Mouse (Mus musculus) erythroid progenitor cell, adult 5-6 weeks (primary cell): ENCODE results near the gene Isoc2a. TPM values are rescaled to one million over a fixed set of nuclear protein-coding genes. Genes with fewer than 3 reads are reported as not detected.
A peak's percentile ranks its signal among the peaks of the same experiment; 100 is the strongest.

Experiments used
- ATAC-seq: replicated peaks from 2 replicates; pipeline ENCODE4 v1.8.0; 2016; ENCODE audit warnings: moderate number of reproducible peaks, mild to moderate bottlenecking, moderate TSS enrichment, inconsistent platforms; ENCODE audit not compliant: poor library complexity, low FRiP score, severe bottlenecking
- total RNA-seq, 2 experiments: library from RNA; stranded (forward) in 1 of 2; stranded (reverse) in 1 of 2; fragments of 150-400 nt in 1 of 2; fragments of 186-747, 209-891 nt in 1 of 2; gene quantifications; 2 replicates each; pipeline versions ENCODE4 v1.2.3 to v1.2.4; 2015 to 2017; ENCODE audit warnings: low replicate concordance in 2 of 2

The Isoc2a gene
- total RNA-seq, 2 experiments from 2014 or later: 1.8 TPM; not detected in 1

DNA sequence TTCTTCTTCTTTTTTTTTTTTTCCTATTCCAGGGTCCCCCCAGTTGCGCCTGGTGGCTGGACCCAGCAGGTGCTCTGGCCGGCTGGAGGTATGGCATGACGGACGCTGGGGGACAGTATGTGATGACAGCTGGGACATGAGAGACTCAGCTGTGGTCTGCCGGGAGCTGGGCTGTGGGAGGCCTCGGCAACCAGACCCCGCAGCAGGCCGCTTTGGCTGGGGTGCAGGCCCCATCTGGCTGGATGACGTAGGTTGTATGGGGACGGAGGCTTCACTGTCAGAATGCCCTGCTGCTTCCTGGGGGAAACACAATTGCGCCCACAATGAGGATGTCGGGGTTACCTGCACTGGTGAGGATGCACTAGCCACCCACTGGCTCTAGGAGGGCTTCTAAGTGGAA, 56.1 kb downstream of the Isoc2a start:
- no peak for ATAC-seq

DNA sequence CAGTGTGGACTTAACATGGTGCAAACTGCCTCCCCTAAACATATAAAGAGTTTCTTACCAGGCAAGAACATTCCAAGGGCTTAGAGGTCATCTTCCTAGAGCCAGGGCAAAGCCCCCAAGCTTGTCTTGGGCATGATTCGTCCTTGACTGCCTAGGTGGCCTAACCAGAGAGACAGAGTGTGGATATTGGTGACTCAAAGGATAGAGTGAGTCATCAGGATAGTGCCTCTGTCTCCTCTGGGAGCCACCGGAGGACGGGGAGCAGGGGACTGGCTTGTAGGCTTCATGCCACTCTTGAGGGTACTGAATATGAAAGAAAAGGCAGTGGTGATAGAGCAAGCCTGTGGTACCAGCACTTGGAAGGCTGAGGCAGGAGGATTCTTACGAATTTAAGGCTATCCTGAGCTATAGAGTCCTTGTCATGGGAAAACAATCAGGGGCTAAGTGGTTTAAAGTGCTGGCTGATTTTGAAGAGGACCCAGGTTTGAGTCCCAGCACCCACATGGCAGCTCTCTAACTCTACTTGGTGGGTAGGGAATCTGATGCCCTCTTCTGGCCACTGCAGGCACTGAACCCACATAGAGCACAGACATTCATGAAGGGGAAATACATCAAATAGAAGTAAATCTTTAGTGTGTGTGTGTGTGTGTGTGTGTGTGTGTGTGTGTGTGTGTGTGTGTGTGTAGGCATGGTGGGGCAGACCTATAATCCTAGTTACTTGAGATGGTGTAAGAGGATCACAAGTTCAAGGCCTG, 57.4 kb downstream of the Isoc2a start:
- no peak for ATAC-seq

DNA sequence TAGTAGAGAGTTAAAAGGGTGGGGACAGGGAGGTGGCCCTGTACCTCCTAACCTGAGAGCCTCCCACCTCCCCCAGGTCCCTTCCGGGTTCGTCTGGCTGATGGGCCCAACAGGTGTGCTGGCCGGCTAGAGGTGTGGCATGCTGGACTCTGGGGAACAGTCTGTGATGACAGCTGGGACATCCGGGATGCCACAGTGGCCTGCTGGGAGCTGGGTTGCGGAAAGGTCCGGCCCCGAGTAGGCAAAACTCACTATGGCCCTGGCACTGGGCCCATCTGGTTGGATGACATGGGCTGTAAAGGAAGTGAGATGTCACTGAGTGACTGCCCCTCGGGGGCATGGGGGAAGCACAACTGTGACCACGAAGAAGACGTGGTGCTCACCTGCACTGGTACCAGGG, 59.9 kb downstream of the Isoc2a start:
- no peak for ATAC-seq

DNA sequence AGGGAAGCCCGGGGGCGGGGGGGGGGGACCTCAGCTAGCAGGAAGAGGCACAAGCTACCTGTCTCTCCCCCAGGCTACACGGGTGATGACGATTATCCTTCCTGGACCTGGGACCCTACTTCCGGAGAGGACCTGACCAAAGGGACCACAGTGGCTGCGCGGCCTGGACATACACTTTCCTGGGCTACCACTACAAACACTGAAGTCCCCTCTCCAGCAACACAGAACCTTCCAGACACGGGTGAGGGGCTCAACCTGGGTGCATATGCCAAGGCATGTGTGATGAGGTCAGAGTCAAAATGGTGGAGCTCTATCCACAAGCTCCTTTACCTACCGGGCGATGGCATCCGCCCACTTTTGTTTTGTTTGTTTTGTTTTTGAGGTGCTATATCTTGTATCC, 60.4 kb downstream of the Isoc2a start:
- ATAC-seq: no peak

DNA sequence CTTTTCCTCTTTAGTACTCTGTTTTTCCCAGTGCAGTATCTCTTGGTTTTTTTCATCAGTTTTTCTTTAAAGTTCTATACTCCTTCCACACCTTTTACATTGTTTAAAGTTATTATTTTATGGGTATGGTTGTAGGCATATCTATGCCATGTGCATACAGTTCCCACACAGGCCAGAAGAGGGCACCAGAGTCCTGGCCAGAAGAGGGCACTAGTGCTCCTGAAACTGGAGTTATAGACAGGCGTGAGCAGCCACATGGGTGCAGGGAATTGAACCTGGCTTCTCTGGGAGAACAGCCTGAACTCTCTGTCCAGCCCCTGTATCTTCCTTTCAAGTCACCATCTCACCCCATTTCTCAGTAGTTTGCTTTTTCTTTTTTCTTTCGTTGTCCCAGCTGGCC, 61.5 kb downstream of the Isoc2a start:
- ATAC-seq: peak; percentile 67; the same call in 1 of the 2 replicates

DNA sequence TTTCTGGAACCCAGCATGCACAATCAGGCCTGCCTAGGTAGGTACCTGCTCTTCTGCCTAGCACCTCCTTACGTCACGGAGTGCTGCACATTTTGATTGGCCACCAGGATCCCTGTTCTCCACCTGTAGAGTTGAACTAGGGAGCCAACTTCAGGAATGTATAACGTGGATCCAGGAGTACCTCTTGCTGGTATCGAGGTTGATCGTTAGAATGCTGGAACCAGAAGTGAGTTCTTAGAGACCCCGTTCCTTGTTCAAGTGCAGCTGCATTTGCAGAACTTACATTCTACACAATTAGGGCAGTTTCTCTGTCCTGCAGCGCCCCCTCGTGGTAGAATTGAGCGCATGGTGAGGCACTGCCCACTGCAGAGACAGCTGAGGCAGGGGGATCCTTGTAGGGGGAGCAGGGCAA, 63.1 kb downstream of the Isoc2a start:
- peak; percentile 55 for ATAC-seq

- no peak for ATAC-seq
Observed at GRCm38 (mm10) chr7:4942673-4943072, 65.7 kb downstream of the Isoc2a start.

GRCm38 (mm10) chr7:4943223-4943815, 66.4 kb downstream of the Isoc2a start:
- ATAC-seq: peak; percentile 74

Other genes starting within 250 kb of the Isoc2a start
Only the 30 nearest of the 34 such genes appear.
- gene Hspbp1, start 192.1 kb upstream of the Isoc2a start, total RNA-seq (2015; ENCODE audit: low replicate concordance): 4.0 and 32.3 TPM in 2 replicates
- 2.8 and 3.2 TPM in 2 replicates for gene Hspbp1, start 192.1 kb upstream of the Isoc2a start, total RNA-seq (2017; ENCODE audit: low replicate concordance)
- gene Brsk1, start 186.5 kb upstream of the Isoc2a start, total RNA-seq (2015; ENCODE audit: low replicate concordance): not detected in 2 replicates
- not detected in 2 replicates for gene Brsk1, start 186.5 kb upstream of the Isoc2a start, total RNA-seq (2017; ENCODE audit: low replicate concordance)
- gene Tmem150b, start 151.9 kb upstream of the Isoc2a start, total RNA-seq (2015; ENCODE audit: low replicate concordance): 1.4 TPM in 1 of 2 replicates, not detected in the other
- 0.68 TPM in 1 of 2 replicates, not detected in the other for gene Tmem150b, start 151.9 kb upstream of the Isoc2a start, total RNA-seq (2017; ENCODE audit: low replicate concordance)
- gene Kmt5c, start 137.0 kb upstream of the Isoc2a start, total RNA-seq (2015; ENCODE audit: low replicate concordance): 24.9 and 33.1 TPM in 2 replicates
- 59.4 and 64.2 TPM in 2 replicates for gene Kmt5c, start 137.0 kb upstream of the Isoc2a start, total RNA-seq (2017; ENCODE audit: low replicate concordance)
- gene Cox6b2, start 124.1 kb upstream of the Isoc2a start, total RNA-seq (2015; ENCODE audit: low replicate concordance): 54.1 and 81.8 TPM in 2 replicates
- gene Cox6b2, start 124.1 kb upstream of the Isoc2a start, total RNA-seq (2017; ENCODE audit: low replicate concordance): 49.8 and 94.9 TPM in 2 replicates
- gene Fam71e2, start 105.9 kb upstream of the Isoc2a start, total RNA-seq (2015; ENCODE audit: low replicate concordance): not detected in 2 replicates
- gene Fam71e2, start 105.9 kb upstream of the Isoc2a start, total RNA-seq (2017; ENCODE audit: low replicate concordance): not detected in 2 replicates
- gene Il11, start 94.3 kb upstream of the Isoc2a start, total RNA-seq (2015; ENCODE audit: low replicate concordance): not detected in 2 replicates
- gene Il11, start 94.3 kb upstream of the Isoc2a start, total RNA-seq (2017; ENCODE audit: low replicate concordance): not detected in 2 replicates
- not detected in 2 replicates for gene Tmem190, start 94.2 kb upstream of the Isoc2a start, total RNA-seq (2015; ENCODE audit: low replicate concordance)
- gene Tmem190, start 94.2 kb upstream of the Isoc2a start, total RNA-seq (2017; ENCODE audit: low replicate concordance): not detected in 2 replicates
- gene Tmem238, start 87.5 kb upstream of the Isoc2a start, total RNA-seq (2015; ENCODE audit: low replicate concordance): 2.9 TPM in 1 of 2 replicates, not detected in the other
- 0.90 and 0.98 TPM in 2 replicates for gene Tmem238, start 87.5 kb upstream of the Isoc2a start, total RNA-seq (2017; ENCODE audit: low replicate concordance)
- 603 and 642 TPM in 2 replicates for gene Rpl28, start 84.3 kb upstream of the Isoc2a start, total RNA-seq (2015; ENCODE audit: low replicate concordance)
- 83.6 and 269 TPM in 2 replicates for gene Rpl28, start 84.3 kb upstream of the Isoc2a start, total RNA-seq (2017; ENCODE audit: low replicate concordance)
- 686 and 831 TPM in 2 replicates for gene Ube2s, start 64.6 kb upstream of the Isoc2a start, total RNA-seq (2015; ENCODE audit: low replicate concordance)
- 310 and 437 TPM in 2 replicates for gene Ube2s, start 64.6 kb upstream of the Isoc2a start, total RNA-seq (2017; ENCODE audit: low replicate concordance)
- not detected in 2 replicates for gene Shisa7, start 32.5 kb upstream of the Isoc2a start, total RNA-seq (2015; ENCODE audit: low replicate concordance)
- gene Shisa7, start 32.5 kb upstream of the Isoc2a start, total RNA-seq (2017; ENCODE audit: low replicate concordance): not detected in 2 replicates
- gene Isoc2b, start 6.9 kb upstream of the Isoc2a start, total RNA-seq (2015; ENCODE audit: low replicate concordance): not detected in 2 replicates
- 1.5 TPM in 1 of 2 replicates, not detected in the other for gene Isoc2b, start 6.9 kb upstream of the Isoc2a start, total RNA-seq (2017; ENCODE audit: low replicate concordance)
- gene Gm36210, start 29.4 kb downstream of the Isoc2a start, total RNA-seq (2015; ENCODE audit: low replicate concordance): not detected in 2 replicates
- gene Gm36210, start 29.4 kb downstream of the Isoc2a start, total RNA-seq (2017; ENCODE audit: low replicate concordance): not detected in 2 replicates
- gene Zfp628, start 38.1 kb downstream of the Isoc2a start, total RNA-seq (2015; ENCODE audit: low replicate concordance): 7.1 and 8.6 TPM in 2 replicates
- 4.6 and 11.6 TPM in 2 replicates for gene Zfp628, start 38.1 kb downstream of the Isoc2a start, total RNA-seq (2017; ENCODE audit: low replicate concordance)
- 2.9 TPM in 1 of 2 replicates, not detected in the other for gene Nat14, start 44.9 kb downstream of the Isoc2a start, total RNA-seq (2015; ENCODE audit: low replicate concordance)
- gene Nat14, start 44.9 kb downstream of the Isoc2a start, total RNA-seq (2017; ENCODE audit: low replicate concordance): 0.64 and 4.4 TPM in 2 replicates
- not detected in 2 replicates for gene Ssc5d, start 48.6 kb downstream of the Isoc2a start, total RNA-seq (2015; ENCODE audit: low replicate concordance)
- gene Ssc5d, start 48.6 kb downstream of the Isoc2a start, total RNA-seq (2017; ENCODE audit: low replicate concordance): not detected in 2 replicates
- gene Sbk2, start 87.3 kb downstream of the Isoc2a start, total RNA-seq (2015; ENCODE audit: low replicate concordance): not detected in 2 replicates
- not detected in 2 replicates for gene Sbk2, start 87.3 kb downstream of the Isoc2a start, total RNA-seq (2017; ENCODE audit: low replicate concordance)
- not detected in 2 replicates for gene Sbk3, start 94.0 kb downstream of the Isoc2a start, total RNA-seq (2015; ENCODE audit: low replicate concordance)
- gene Sbk3, start 94.0 kb downstream of the Isoc2a start, total RNA-seq (2017; ENCODE audit: low replicate concordance): not detected in 2 replicates
- gene Zfp579, start 119.0 kb downstream of the Isoc2a start, total RNA-seq (2015; ENCODE audit: low replicate concordance): 9.2 TPM in 1 of 2 replicates, not detected in the other
- 1.8 TPM in 1 of 2 replicates, not detected in the other for gene Zfp579, start 119.0 kb downstream of the Isoc2a start, total RNA-seq (2017; ENCODE audit: low replicate concordance)
- gene Zfp524, start 137.3 kb downstream of the Isoc2a start, total RNA-seq (2015; ENCODE audit: low replicate concordance): 4.7 and 16.3 TPM in 2 replicates
- gene Zfp524, start 137.3 kb downstream of the Isoc2a start, total RNA-seq (2017; ENCODE audit: low replicate concordance): 0.64 and 3.2 TPM in 2 replicates
- gene Fiz1, start 137.5 kb downstream of the Isoc2a start, total RNA-seq (2015; ENCODE audit: low replicate concordance): 11.9 and 14.7 TPM in 2 replicates
- gene Fiz1, start 137.5 kb downstream of the Isoc2a start, total RNA-seq (2017; ENCODE audit: low replicate concordance): 5.6 and 9.1 TPM in 2 replicates
- gene Gm44973, start 138.3 kb downstream of the Isoc2a start, total RNA-seq (2015; ENCODE audit: low replicate concordance): 5.0 TPM in 1 of 2 replicates, not detected in the other
- gene Gm44973, start 138.3 kb downstream of the Isoc2a start, total RNA-seq (2017; ENCODE audit: low replicate concordance): 1.4 TPM in 1 of 2 replicates, not detected in the other
- gene Zfp865, start 143.2 kb downstream of the Isoc2a start, total RNA-seq (2015; ENCODE audit: low replicate concordance): 9.0 and 9.2 TPM in 2 replicates
- 6.3 and 7.6 TPM in 2 replicates for gene Zfp865, start 143.2 kb downstream of the Isoc2a start, total RNA-seq (2017; ENCODE audit: low replicate concordance)
- not detected in 2 replicates for gene Ccdc106, start 143.4 kb downstream of the Isoc2a start, total RNA-seq (2015; ENCODE audit: low replicate concordance)
- not detected in 2 replicates for gene Ccdc106, start 143.4 kb downstream of the Isoc2a start, total RNA-seq (2017; ENCODE audit: low replicate concordance)
- gene 4632433K11Rik, start 157.0 kb downstream of the Isoc2a start, total RNA-seq (2015; ENCODE audit: low replicate concordance): not detected in 2 replicates
- not detected in 2 replicates for gene 4632433K11Rik, start 157.0 kb downstream of the Isoc2a start, total RNA-seq (2017; ENCODE audit: low replicate concordance)
- gene Zfp784, start 161.3 kb downstream of the Isoc2a start, total RNA-seq (2015; ENCODE audit: low replicate concordance): 0.42 and 1.8 TPM in 2 replicates
- 0.90 TPM in 1 of 2 replicates, not detected in the other for gene Zfp784, start 161.3 kb downstream of the Isoc2a start, total RNA-seq (2017; ENCODE audit: low replicate concordance)
- gene Zfp580, start 174.4 kb downstream of the Isoc2a start, total RNA-seq (2015; ENCODE audit: low replicate concordance): not detected in 2 replicates
- gene Zfp580, start 174.4 kb downstream of the Isoc2a start, total RNA-seq (2017; ENCODE audit: low replicate concordance): not detected in 2 replicates
- gene U2af2, start 185.0 kb downstream of the Isoc2a start, total RNA-seq (2015; ENCODE audit: low replicate concordance): 93.0 and 138 TPM in 2 replicates
- 83.8 and 99.2 TPM in 2 replicates for gene U2af2, start 185.0 kb downstream of the Isoc2a start, total RNA-seq (2017; ENCODE audit: low replicate concordance)
- gene Epn1, start 203.1 kb downstream of the Isoc2a start, total RNA-seq (2015; ENCODE audit: low replicate concordance): 84.3 and 88.3 TPM in 2 replicates
- gene Epn1, start 203.1 kb downstream of the Isoc2a start, total RNA-seq (2017; ENCODE audit: low replicate concordance): 75.9 and 127 TPM in 2 replicates